Mouse (Mus musculus): ENCODE data around the gene Gm13693.
"Not testable (repeated sequence)": the region's sequence is repeated elsewhere in the genome, so short reads cannot be mapped to it uniquely, and the experiment has no call there.

The Gm13693 gene

DNA sequence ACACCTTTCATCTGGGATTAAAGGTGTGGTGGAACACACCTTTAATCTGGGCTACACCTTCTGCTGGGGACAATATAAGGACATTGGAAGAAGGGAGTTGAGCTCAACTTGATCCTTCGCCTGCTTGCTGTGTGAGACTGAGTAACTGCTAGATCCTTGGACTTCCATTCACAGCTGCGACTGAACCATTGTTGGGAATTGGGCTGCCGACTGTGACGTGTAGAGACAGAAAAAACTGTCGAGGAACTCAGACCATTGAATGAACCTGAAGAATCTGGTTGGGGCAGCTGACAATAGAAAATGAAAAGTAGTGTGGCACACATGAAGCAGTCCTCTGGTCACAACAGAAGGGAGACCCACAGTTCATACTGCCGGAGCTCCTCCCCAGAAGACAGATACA is at the start of gene Gm13693:
Gene Gm13693, plus strand, starts transcription at position 301 of the 400 bp plus-strand sequence.
- DNase-seq: not testable (repeated sequence)

DNA sequence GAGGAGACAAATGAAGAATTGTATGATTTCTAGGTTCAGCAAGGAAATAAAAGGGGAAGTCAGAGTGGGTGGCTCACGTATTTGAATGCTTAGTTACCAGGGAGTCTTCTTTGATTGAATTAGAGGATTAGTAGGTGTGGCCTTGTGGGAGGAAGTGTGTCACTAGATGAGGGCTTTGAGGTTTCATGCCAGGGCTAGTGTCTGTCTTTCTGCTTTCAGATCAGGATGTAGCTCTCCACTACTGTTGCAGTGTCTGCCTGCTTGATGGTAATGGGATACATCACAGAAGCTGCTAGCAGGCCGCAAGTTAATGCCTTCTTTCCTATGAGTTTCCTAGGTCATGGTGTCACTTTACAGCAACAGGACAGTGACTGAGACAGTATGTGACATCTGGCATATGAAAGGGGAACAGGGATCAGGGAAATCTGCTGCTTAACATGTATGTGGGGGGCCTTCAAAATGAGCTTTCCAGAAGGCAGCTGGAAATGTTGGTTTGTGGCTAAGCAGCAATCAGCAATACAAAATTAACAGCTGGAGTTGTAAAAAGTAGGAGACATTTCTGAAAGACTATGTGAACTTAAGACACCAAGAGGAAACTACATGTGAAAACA is 31.7 kb upstream of the Gm13693 start:
- peak; percentile 4 for DNase-seq

DNA sequence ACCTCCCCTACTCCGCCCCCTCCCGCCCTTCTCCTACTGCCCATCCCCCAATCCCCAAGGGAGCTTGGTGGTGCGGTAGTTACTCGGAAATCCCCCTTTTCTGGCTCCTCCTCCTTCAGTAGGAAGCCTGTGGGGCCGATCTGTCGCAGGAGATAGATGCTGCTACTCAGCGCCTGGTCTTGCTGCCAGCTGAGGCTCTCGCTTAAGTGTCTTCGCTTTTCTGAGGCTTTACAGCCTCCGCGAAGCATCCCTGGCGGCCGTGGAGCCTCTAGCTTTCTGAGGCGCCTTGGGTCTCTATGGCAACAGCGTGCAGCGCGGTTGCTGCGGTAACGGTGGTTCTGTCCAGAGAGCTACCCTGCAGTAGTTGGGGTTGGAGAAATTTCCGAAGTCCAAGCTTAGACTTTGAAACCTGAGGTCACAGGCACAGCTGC is 20.4 kb upstream of the Gm13693 start, which contains the start of gene Zswim2:
Gene Zswim2, minus strand, starts transcription at position 298 of the 431 bp plus-strand sequence.
- peak; percentile 12 for DNase-seq

DNA sequence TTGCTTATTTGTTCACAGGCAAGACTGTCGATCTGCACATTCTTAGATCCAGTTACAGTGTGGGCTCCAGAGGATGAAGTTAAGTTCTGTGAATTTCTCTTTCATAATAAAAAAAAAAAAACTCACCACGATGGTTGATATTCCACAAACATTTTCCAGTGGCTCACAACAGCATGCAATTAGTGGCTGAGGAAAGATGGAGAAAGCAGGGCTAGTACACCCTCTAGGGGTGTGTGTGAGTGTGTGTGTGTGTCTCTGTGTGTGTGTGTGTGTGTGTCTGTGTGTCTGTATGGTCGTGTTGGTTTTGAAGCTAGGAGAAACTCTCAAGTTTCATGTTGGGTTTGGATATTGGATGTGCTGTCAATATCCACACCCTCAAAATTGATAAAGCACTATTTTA is 19.9 kb upstream of the Gm13693 start:
- no peak for DNase-seq

DNA sequence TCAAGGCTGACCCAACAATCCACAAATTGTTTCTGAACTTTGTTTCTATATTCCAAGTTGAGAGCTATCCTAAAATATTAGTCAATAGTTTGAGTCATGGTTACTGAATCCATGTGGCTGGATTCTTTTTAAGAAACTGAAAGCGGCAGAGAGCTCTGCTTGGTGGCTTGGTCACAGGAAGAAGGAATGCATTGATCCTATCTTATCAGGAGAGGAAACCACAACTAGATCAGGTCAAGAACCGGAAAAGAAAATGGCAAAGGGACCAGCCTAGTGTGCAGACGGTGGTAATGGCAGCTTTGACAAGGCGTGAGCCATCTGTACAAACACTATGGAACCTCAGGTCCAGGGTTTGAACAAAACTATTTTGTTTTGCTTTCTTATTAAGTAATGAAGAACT is 19.5 kb upstream of the Gm13693 start:
- no peak for DNase-seq

DNA sequence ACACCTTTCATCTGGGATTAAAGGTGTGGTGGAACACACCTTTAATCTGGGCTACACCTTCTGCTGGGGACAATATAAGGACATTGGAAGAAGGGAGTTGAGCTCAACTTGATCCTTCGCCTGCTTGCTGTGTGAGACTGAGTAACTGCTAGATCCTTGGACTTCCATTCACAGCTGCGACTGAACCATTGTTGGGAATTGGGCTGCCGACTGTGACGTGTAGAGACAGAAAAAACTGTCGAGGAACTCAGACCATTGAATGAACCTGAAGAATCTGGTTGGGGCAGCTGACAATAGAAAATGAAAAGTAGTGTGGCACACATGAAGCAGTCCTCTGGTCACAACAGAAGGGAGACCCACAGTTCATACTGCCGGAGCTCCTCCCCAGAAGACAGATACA is 5.9 kb upstream of the Gm13693 start, which contains the start of gene Gm13698:
Gene Gm13698, plus strand, starts transcription at position 301 of the 400 bp plus-strand sequence.
- not testable (repeated sequence) for DNase-seq

DNA sequence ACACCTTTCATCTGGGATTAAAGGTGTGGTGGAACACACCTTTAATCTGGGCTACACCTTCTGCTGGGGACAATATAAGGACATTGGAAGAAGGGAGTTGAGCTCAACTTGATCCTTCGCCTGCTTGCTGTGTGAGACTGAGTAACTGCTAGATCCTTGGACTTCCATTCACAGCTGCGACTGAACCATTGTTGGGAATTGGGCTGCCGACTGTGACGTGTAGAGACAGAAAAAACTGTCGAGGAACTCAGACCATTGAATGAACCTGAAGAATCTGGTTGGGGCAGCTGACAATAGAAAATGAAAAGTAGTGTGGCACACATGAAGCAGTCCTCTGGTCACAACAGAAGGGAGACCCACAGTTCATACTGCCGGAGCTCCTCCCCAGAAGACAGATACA is 5.7 kb downstream of the Gm13693 start, which contains the start of gene Gm13695:
Gene Gm13695, plus strand, starts transcription at position 301 of the 400 bp plus-strand sequence.
- not testable (repeated sequence) for DNase-seq

DNA sequence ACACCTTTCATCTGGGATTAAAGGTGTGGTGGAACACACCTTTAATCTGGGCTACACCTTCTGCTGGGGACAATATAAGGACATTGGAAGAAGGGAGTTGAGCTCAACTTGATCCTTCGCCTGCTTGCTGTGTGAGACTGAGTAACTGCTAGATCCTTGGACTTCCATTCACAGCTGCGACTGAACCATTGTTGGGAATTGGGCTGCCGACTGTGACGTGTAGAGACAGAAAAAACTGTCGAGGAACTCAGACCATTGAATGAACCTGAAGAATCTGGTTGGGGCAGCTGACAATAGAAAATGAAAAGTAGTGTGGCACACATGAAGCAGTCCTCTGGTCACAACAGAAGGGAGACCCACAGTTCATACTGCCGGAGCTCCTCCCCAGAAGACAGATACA is 11.5 kb downstream of the Gm13693 start, which contains the start of gene Gm13696:
Gene Gm13696, plus strand, starts transcription at position 301 of the 400 bp plus-strand sequence.
- not testable (repeated sequence) for DNase-seq

DNA sequence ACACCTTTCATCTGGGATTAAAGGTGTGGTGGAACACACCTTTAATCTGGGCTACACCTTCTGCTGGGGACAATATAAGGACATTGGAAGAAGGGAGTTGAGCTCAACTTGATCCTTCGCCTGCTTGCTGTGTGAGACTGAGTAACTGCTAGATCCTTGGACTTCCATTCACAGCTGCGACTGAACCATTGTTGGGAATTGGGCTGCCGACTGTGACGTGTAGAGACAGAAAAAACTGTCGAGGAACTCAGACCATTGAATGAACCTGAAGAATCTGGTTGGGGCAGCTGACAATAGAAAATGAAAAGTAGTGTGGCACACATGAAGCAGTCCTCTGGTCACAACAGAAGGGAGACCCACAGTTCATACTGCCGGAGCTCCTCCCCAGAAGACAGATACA is 17.3 kb downstream of the Gm13693 start, which contains the start of gene Gm13694:
Gene Gm13694, plus strand, starts transcription at position 301 of the 400 bp plus-strand sequence.
- DNase-seq: not testable (repeated sequence)

DNA sequence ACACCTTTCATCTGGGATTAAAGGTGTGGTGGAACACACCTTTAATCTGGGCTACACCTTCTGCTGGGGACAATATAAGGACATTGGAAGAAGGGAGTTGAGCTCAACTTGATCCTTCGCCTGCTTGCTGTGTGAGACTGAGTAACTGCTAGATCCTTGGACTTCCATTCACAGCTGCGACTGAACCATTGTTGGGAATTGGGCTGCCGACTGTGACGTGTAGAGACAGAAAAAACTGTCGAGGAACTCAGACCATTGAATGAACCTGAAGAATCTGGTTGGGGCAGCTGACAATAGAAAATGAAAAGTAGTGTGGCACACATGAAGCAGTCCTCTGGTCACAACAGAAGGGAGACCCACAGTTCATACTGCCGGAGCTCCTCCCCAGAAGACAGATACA is 23.1 kb downstream of the Gm13693 start, which contains the start of gene Gm13697:
Gene Gm13697, plus strand, starts transcription at position 301 of the 400 bp plus-strand sequence.
- not testable (repeated sequence) for DNase-seq

DNA sequence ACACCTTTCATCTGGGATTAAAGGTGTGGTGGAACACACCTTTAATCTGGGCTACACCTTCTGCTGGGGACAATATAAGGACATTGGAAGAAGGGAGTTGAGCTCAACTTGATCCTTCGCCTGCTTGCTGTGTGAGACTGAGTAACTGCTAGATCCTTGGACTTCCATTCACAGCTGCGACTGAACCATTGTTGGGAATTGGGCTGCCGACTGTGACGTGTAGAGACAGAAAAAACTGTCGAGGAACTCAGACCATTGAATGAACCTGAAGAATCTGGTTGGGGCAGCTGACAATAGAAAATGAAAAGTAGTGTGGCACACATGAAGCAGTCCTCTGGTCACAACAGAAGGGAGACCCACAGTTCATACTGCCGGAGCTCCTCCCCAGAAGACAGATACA is 28.9 kb downstream of the Gm13693 start, which contains the start of gene Gm13691:
Gene Gm13691, plus strand, starts transcription at position 301 of the 400 bp plus-strand sequence.
- DNase-seq: not testable (repeated sequence)

DNA sequence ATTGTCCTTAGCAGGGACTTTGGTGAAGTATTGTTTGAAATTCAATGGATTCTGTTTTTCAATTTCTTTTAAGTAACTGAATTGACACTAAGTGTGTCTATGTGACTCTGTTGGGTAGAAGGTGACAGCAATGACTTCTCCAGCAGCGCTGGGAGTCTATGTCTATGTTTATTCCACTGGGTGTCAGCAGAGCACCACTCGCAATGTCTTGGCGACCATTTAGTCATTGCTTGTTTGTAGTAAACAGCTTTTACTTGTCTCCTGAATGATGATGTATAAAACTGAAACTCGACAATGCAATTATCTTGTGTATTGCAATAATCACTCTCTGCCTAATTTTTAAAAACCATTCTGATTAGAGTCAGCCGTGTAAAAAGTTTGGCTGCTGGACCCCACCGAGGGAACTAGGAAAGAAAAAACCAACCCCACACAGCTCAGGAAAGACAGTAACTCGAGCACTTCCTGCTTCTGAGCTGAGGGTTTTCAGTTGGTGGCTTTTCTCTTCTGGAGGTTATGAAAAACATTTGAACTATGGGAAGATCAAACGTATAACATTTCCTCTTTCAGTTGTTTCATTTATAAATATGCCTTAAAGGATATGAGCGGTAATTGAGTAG is 32.4 kb downstream of the Gm13693 start:
- not testable (repeated sequence) for DNase-seq

DNA sequence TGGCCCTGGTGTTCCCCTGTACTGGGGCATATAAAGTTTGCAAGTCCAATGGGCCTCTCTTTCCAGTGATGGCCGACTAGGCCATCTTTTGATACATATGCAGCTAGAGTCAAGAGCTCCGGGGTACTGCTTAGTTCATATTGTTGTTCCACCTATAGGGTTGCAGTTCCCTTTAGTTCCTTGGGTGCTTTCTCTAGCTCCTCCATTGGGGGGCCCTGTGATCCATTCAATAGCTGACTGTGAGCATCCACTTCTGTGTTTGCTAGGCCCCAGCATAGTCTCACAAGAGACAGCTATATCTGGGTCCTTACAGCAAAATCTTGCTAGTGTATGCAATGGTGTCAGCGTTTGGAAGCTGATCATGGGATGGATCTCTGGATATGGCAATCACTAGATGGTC is 33.2 kb downstream of the Gm13693 start:
- DNase-seq: not testable (repeated sequence)

DNA sequence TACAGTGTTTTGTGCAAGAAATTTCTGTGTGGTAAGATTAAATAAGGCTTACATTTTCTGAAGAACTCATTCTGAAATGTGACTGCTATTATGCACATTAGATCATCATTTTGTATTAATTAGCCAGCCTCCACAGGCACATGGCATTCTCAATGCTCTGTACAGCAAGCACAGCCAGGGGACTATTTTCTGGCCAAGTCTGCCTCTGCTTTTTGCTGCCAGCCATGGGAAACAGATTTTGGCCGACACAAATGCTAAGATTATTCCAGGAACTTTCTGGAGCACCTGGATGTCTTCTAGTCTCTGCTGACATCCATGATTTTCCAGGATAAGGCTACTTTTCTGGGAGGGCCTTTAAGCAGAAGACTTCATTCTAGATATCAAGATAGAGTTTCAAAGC is 47.6 kb downstream of the Gm13693 start:
- no peak for DNase-seq

DNA sequence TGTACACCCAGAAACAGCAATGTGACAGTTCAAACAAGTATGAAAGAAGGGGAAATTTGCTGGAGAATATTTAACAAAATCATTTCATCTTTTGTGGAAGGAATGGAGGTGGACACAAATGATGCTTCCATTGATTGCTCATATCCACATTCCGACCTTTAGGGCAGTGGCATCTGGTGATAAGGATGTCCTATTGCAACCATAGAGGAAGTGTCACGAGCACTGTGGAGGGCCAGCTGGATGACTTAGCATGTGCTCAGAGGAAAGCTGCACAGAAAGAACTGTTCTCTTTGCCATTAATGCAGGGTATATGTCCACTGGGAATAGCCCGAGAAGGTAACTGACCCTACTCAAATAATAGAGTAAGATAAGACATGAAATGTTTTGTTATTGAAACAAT is 48.5 kb downstream of the Gm13693 start:
- no peak for DNase-seq
